Mouse (Mus musculus) neural tube, embryonic 11.5 days (tissue): Measurements from ENCODE around the gene Tespa1. TPM values are rescaled to one million over a fixed set of nuclear protein-coding genes. Genes with fewer than 3 reads are reported as not detected.

ENCODE experiments used
- ATAC-seq: fragments of 200-750 bp; cut with Nextera tagmentation; 2 replicates; pipeline ENCODE4 v1.8.0; 2017; ENCODE audit warnings: moderate number of reproducible peaks, mild to moderate bottlenecking, moderate TSS enrichment, moderate library complexity; ENCODE audit not compliant: insufficient read depth, low FRiP score, low TSS enrichment
- DNase-seq: peaks from one replicate; pipeline ENCODE4 v3.0.0-alpha.2; 2015; ENCODE audit warnings: low spot score
- H3K27ac ChIP-seq: fragments of 300-500 bp; sonication (generic); 2 replicates; pipeline ENCODE4 v1.5.1; 2014; ENCODE audit warnings: low read depth, mild to moderate bottlenecking, low read length
- H3K27me3 ChIP-seq: fragments of 300-500 bp; sonication (generic); 2 replicates; pipeline ENCODE4 v1.6.1; 2014; ENCODE audit warnings: mild to moderate bottlenecking, low read length, mixed read lengths; ENCODE audit not compliant: control insufficient read depth, insufficient read depth
- H3K36me3 ChIP-seq: fragments of 300-500 bp; sonication (generic); 2 replicates; pipeline ENCODE4 v1.6.1; 2014; ENCODE audit warnings: mild to moderate bottlenecking, low read length, moderate library complexity, mixed read lengths; ENCODE audit not compliant: control insufficient read depth, insufficient read depth
- H3K4me1 ChIP-seq: fragments of 300-500 bp; sonication (generic); 2 replicates; pipeline ENCODE4 v1.6.1; 2014; ENCODE audit warnings: low read length, mixed read lengths; ENCODE audit not compliant: control insufficient read depth, insufficient read depth
- H3K4me2 ChIP-seq: fragments of 300-500 bp; sonication (generic); 2 replicates; pipeline ENCODE4 v1.6.1; 2014; ENCODE audit warnings: low read depth, mild to moderate bottlenecking, moderate library complexity
- H3K4me3 ChIP-seq: fragments of 300-500 bp; sonication (generic); 2 replicates; pipeline ENCODE4 v1.5.1; 2014; ENCODE audit warnings: low read depth, low read length
- H3K9ac ChIP-seq: fragments of 300-500 bp; sonication (generic); 2 replicates; pipeline ENCODE4 v1.6.1; 2014; ENCODE audit warnings: mild to moderate bottlenecking, low read length
- H3K9me3 ChIP-seq: fragments of 300-500 bp; sonication (generic); 2 replicates; pipeline ENCODE4 v1.6.1; 2016; ENCODE audit warnings: low read length; ENCODE audit not compliant: control insufficient read depth
- WGBS: fragments of 180-500 bp; shearing (Covaris S2); extraction: QIAGEN DNeasy Blood & Tissue Kit; methylation state at CpG from one replicate; pipeline ENCODE4 v1.1.7; 2014; 5-methylcytosine and 5-hydroxymethylcytosine counted together
- polyA plus RNA-seq: library from polyadenylated mRNA; unstranded; fragments of >200 nt; fragmentation: Nextera tagmentation; extraction: Ambion mirVana; gene quantifications from 2 replicates; pipeline ENCODE4 v1.2.1, GENCODE M21; 2014

Tespa1 gene
- polyA plus RNA-seq = 0.28 and 0.41 TPM in 2 replicates

GRCm38 (mm10) chr10:130322637-130323036 lies at the start of gene Tespa1:
TSS of gene Tespa1 (plus strand) at chr10:130322870.
- Histone ChIP-seq H3K27me3 (no peaks in the 10 kb centered on the region), H3K4me3 (no peak within 1 kb of the TSS), H3K36me3 (no peaks in the 10 kb centered on the region), H3K9me3 (no peaks in the 10 kb centered on the region), H3K27ac (no peak within 1 kb of the TSS), H3K4me2 (no peak within 1 kb of the TSS), H3K4me1 (no peaks in the 10 kb centered on the region), H3K9ac (no peak within 1 kb of the TSS)
- 85% methylated on average over 5 of the region's 5 CpGs for WGBS
- no peak for DNase-seq
- ATAC-seq = no peak

- no peak overlapping the region for H3K27ac ChIP-seq
- no peak overlapping the region for H3K9ac ChIP-seq
- no peak for ATAC-seq
Observed at GRCm38 (mm10) chr10:130275759-130276158, 46.9 kb upstream of the Tespa1 start.

GRCm38 (mm10) chr10:130276496-130276895 lies 46.2 kb upstream of the Tespa1 start:
- Histone ChIP-seq H3K4me3 (no peak overlapping the region), H3K4me2 (peak overlapping the region; percentile 14)

More at GRCm38 (mm10) chr10:130275759-130276158, 46.9 kb upstream of the Tespa1 start:
- Histone ChIP-seq H3K4me2 (peak overlapping the region; percentile 14), H3K4me1 (no peaks in the 10 kb centered on the region), H3K27me3 (no peaks in the 10 kb centered on the region), H3K4me3 (no peak overlapping the region), H3K36me3 (no peaks in the 10 kb centered on the region), H3K9me3 (no peaks in the 10 kb centered on the region)
- no peak for DNase-seq
- 69% methylated on average over 2 of the region's 2 CpGs for WGBS

GRCm38 (mm10) chr10:130280066-130280465 lies 42.6 kb upstream of the Tespa1 start, which contains the start of gene Neurod4:
TSS of gene Neurod4 (minus strand) at chr10:130280240.
- peak within 1 kb of the TSS; percentile 24 for H3K4me3 ChIP-seq
- DNase-seq (peak; percentile 69), ATAC-seq (peak; percentile 38; the same call in 1 of the 2 replicates)
- no peak within 1 kb of the TSS for H3K27ac ChIP-seq
- H3K9me3 ChIP-seq = no peaks in the 10 kb centered on the region
- WGBS = 1% methylated on average over 7 of the region's 7 CpGs
- H3K4me1 ChIP-seq = 0 out of 2 replicates have a peak, but pooled peaks cover 7% of the 10 kb centered on the region
- H3K36me3 ChIP-seq = no peaks in the 10 kb centered on the region
- peak within 1 kb of the TSS; percentile 34 for H3K4me2 ChIP-seq
- H3K27me3 ChIP-seq = no peaks in the 10 kb centered on the region
- peak within 1 kb of the TSS; percentile 29; the same call in 1 of the 2 replicates for H3K9ac ChIP-seq

More at GRCm38 (mm10) chr10:130276496-130276895, 46.2 kb upstream of the Tespa1 start:
- no peak overlapping the region for H3K9ac ChIP-seq
- H3K27ac ChIP-seq = no peak overlapping the region
- ATAC-seq = no peak
- H3K4me1 ChIP-seq = 0 out of 2 replicates have a peak, but pooled peaks cover 3% of the 10 kb centered on the region
- H3K9me3 ChIP-seq = no peaks in the 10 kb centered on the region
- H3K27me3 ChIP-seq = no peaks in the 10 kb centered on the region
- DNase-seq = no peak
- WGBS = 66% methylated on average over 2 of the region's 2 CpGs
- H3K36me3 ChIP-seq = no peaks in the 10 kb centered on the region

GRCm38 (mm10) chr10:130281982-130282449 lies 40.7 kb upstream of the Tespa1 start:
- WGBS = 4% methylated on average over 1 of the region's 1 CpGs
- Histone ChIP-seq H3K27ac (0 out of 2 replicates have a peak overlapping the region, but pooled peaks have one; percentile 2), H3K4me2 (no peak overlapping the region), H3K27me3 (no peaks in the 10 kb centered on the region), H3K9ac (no peak overlapping the region), H3K36me3 (no peaks in the 10 kb centered on the region), H3K9me3 (no peaks in the 10 kb centered on the region), H3K4me3 (no peak overlapping the region), H3K4me1 (0 out of 2 replicates have a peak, but pooled peaks cover 7% of the 10 kb centered on the region)
- peak; percentile 89 for ATAC-seq
- DNase-seq = peak; percentile 53

- no peaks in the 10 kb centered on the region for H3K36me3 ChIP-seq
- H3K4me2 ChIP-seq = no peak overlapping the region
- no peaks in the 10 kb centered on the region for H3K9me3 ChIP-seq
- no peak for DNase-seq
- no peak overlapping the region for H3K9ac ChIP-seq
- H3K4me1 ChIP-seq = no peaks in the 10 kb centered on the region
- no peak for ATAC-seq
- H3K27ac ChIP-seq = no peak overlapping the region
- 61% methylated on average over 1 of the region's 1 CpGs for WGBS
- H3K4me3 ChIP-seq = no peak overlapping the region
- H3K27me3 ChIP-seq = no peaks in the 10 kb centered on the region
Observed at GRCm38 (mm10) chr10:130287201-130287600, 35.5 kb upstream of the Tespa1 start.

GRCm38 (mm10) chr10:130288007-130288406 lies 34.7 kb upstream of the Tespa1 start:
- no peaks in the 10 kb centered on the region for H3K27me3 ChIP-seq
- 41% methylated on average over 3 of the region's 3 CpGs for WGBS
- no peaks in the 10 kb centered on the region for H3K36me3 ChIP-seq
- DNase-seq = no peak
- no peaks in the 10 kb centered on the region for H3K4me1 ChIP-seq
- no peak overlapping the region for H3K27ac ChIP-seq
- H3K9ac ChIP-seq = no peak overlapping the region
- no peaks in the 10 kb centered on the region for H3K9me3 ChIP-seq
- H3K4me2 ChIP-seq = no peak overlapping the region
- H3K4me3 ChIP-seq = no peak overlapping the region
- ATAC-seq = peak; percentile 53; the same call in 1 of the 2 replicates

- H3K9me3 ChIP-seq = no peaks in the 10 kb centered on the region
- no peaks in the 10 kb centered on the region for H3K27me3 ChIP-seq
- no peaks in the 10 kb centered on the region for H3K36me3 ChIP-seq
- DNase-seq (peak; percentile 31), ATAC-seq (peak; percentile 88)
- H3K27ac ChIP-seq = 0 out of 2 replicates have a peak overlapping the region, but pooled peaks have one; percentile 1
- H3K9ac ChIP-seq = no peak overlapping the region
- WGBS = 11% methylated on average over 3 of the region's 3 CpGs
- H3K4me3 ChIP-seq = no peak overlapping the region
- no peak overlapping the region for H3K4me2 ChIP-seq
- peaks cover 6% of the 10 kb centered on the region; the same call in 1 of the 2 replicates for H3K4me1 ChIP-seq
Observed at GRCm38 (mm10) chr10:130293741-130294408, 28.8 kb upstream of the Tespa1 start.
